Mouse (Mus musculus) left cerebral cortex, adult 18-20 months (tissue): ENCODE measurements around the gene Sun5. TPM values are rescaled to one million over a fixed set of nuclear protein-coding genes. Genes with fewer than 3 reads are reported as not detected.
A peak's percentile ranks its signal among the peaks of the same experiment; 100 is the strongest.
"Not testable (repeated sequence)": the region's sequence is repeated elsewhere in the genome, so short reads cannot be mapped to it uniquely, and the experiment has no call there.

Experiments
- DNase-seq, 2 experiments: peaks; one replicate each; pipeline ENCODE4 v3.0.0; 2021 to 2022; ENCODE audit warnings: low spot score in 2 of 2, mixed read lengths in 1 of 2
- long read RNA-seq, 2 experiments: library from polyadenylated mRNA; stranded (forward); transcript quantifications; one replicate each; pipeline ENCODE4 v2.0.0; 2021
- total RNA-seq, 2 experiments: library from RNA; stranded (reverse); gene quantifications; 2 replicates each; pipeline ENCODE4 v1.2.3; 2021

Sun5 gene
- total RNA-seq, result not detected
- long read RNA-seq, experiment 1, result 0 reads
- long read RNA-seq, experiment 2, result 0 reads

DNA sequence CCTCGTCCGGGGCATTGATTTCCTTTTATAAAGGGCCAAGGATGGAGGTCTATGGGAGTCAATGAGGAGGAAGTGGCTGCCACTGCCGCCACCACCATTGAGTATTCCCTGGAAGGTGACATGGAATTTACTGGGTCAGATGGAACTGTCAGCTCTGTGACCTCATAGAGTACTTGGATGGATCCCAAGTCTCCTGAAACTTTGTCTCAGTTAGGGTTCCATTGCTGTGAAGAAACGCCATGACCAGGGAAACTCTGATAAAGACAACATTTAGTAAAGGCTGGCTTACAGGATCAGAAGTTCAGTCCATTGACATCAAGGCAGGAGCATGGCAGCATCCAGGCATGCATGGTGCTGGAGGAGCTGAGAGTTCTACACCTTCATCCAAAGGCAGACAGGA is at the start of gene Sun5:
TSS of gene Sun5 (minus strand) at position 101 of the 400 bp plus-strand sequence.
- DNase-seq, result no peak

DNA sequence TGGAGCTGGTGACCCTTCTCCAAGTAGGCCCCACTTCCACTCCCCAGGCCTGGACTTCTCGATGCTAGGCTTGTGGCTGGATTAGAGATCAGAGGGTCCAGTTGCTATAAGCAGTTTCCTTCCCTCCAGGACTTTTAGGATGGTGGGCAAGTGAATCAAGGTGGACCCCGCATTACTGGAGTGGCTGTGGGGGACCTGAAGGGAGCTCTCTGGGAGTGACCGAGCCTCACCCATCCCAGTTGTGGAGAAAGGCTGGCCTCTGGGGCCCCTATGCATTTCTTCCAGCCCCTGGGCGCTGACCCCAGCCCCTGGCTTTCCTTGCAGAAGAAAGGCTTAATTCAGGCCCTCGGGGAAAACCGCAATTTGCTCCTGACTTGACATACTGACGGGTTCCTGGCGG is 47.0 kb upstream of the Sun5 start, which contains the start of gene Bpifb3:
TSS of gene Bpifb3 (plus strand) at position 301 of the 400 bp plus-strand sequence.
- DNase-seq, result no peak

- peak; percentile 5 to 20 for DNase-seq
Observed at GRCm38 (mm10) chr2:153914151-153914550, 43.3 kb upstream of the Sun5 start.

DNA sequence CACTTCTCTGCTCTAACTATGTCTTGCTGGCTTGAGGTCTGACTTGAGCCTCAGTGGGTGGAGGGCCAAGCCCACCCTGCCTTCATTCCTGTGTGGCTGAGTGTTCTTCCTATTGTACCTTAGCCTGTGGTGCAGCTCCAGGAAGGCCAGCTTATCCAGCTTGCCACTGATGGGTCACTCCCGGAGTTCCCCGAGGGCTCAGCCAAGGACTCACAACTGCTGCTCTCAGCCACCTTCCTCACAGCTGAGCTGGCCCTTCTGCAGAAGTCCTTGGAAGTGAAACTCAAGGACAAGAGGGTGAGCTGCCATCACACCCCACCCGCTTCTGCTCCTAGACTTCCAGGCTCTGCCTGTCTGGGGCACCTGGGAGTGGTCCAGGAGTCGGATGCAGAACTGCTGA is 35.7 kb upstream of the Sun5 start:
- DNase-seq, result no peak

DNA sequence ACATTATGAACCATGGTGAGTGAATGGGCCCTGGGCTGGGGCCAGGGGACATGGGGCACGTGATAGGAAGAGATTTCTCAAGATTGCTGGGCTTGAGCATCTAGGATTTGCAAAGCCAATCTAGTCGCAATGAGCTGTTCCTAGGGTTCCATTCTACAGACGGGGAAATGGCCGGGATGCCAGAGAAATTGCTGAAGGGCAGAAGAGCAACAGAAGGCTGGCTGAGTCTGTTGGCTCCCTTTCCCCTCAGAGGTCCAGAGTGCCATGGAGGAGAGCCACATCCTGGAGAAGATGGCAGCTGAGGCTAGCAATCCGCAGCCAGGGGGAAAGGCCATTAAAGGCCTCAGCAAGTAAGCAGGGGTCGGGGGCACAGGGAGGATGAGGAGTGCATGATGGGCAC is 31.8 kb upstream of the Sun5 start:
- DNase-seq, result no peak

DNA sequence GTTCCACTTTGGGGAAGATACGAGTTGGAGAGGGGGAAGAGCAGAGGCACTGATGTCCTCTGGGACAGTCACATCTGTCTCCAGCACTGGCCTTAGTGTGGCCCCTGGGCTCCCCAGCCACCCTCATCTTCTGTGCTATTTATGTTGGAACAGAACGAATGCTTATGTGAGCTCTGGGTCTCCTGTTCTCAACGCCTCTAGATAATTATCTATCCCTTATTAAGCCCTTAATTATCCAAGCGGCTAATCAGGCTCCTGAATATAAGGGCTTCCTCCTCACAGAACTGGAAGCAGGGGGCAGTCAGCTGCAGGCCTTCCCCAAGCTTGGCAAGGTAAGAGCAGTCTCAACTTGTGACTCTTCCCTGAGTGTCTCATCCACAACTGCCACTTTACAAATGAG is 29.2 kb upstream of the Sun5 start, which contains the start of gene Bpifb6:
TSS of gene Bpifb6 (plus strand) at position 301 of the 400 bp plus-strand sequence.
- no peak for DNase-seq

GRCm38 (mm10) chr2:153899111-153899510 is 28.2 kb upstream of the Sun5 start:
- DNase-seq, result no peak

DNA sequence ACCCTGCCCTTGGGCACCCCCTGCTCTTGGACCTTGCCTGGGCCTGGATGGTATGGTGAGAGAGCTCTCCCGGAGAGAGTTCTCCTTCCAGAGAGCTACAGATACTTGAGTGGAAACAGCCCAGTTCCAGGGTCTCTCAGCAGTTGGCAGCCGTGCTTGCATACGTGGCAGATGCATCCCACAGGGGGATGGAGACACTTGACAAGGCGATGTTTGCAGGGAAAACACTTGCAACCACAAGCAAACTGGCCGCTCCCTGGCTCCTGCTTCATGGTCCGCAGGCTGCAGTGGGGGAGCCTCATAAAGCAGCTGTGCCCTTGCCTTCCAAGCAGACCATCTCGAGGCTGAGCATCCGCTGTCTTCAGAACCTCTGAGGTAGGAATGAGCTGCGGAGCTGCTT is 3.9 kb upstream of the Sun5 start, which contains the start of gene Bpifb2:
TSS of gene Bpifb2 (plus strand) at position 301 of the 400 bp plus-strand sequence.
- DNase-seq, result no peak

GRCm38 (mm10) chr2:153861960-153862359 is 8.9 kb downstream of the Sun5 start:
- no peak for DNase-seq

DNA sequence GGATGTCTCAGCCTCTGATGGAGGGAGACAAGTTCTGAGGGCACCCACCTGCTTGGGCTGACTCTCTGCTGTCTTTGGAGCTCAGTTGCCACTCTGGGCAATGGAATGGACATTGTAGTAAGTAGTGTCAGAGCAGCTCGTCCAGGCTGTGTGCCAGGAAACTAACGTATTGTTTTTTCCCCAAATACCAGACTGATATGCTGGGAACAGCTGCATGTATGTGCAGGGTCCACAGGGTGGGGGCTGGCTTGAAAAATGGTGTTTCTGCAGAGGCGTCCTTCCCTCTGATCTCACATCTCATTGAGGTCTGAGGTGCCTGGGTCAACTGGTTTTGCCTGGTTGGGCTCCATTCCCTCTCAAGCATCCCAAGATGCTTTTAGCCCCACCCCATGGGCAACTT is 10.2 kb downstream of the Sun5 start:
- DNase-seq, result no peak

DNA sequence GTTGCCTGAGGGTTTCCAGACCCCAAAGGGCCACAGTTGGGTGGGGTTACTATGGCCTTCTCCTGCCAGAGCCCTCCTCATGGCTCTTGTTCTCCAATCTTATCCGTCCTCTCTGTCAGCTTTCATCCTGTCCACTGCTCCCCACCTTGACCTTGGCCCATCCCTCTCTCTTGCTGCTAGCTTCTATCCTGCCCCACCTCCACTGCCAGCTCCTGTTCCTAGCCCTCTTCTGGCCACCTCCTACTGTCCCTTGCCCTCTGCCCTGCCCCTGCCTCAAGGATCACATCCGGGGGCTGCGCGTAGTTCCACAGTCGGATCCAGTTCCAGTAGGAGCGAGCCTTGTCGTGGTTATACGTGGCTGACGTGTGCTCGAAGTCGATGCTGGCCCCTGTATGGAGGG is 10.6 kb downstream of the Sun5 start:
- DNase-seq, result no peak

GRCm38 (mm10) chr2:153859581-153859980 is 11.3 kb downstream of the Sun5 start:
- no peak for DNase-seq

GRCm38 (mm10) chr2:153853544-153853943 is 17.3 kb downstream of the Sun5 start:
- DNase-seq, result no peak

GRCm38 (mm10) chr2:153851030-153851360 is 19.9 kb downstream of the Sun5 start:
- DNase-seq, result peak; percentile 58 to 60

GRCm38 (mm10) chr2:153850351-153851029 is 20.4 kb downstream of the Sun5 start:
- no peak for DNase-seq

DNA sequence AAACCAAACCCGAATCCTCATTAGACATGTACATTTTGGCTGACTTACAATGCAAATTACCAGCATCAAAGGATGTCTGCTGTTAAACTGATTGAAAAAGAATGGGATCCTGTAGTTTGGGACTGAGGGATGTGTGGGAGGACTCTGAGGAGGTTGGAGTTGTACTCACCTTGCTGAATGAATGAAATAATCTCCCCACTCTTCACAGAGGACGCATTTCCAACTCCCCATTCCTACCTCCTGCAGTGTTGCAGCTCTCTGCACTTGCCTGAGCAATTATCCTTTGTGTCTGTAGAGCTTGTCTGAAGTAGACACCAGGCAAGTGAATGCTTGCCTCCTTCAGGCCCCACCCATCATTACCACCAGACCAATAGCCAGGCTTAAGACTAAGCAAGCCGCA is 22.5 kb downstream of the Sun5 start:
- no peak for DNase-seq

GRCm38 (mm10) chr2:153842854-153843253 is 28.0 kb downstream of the Sun5 start:
- DNase-seq, result no peak

DNA sequence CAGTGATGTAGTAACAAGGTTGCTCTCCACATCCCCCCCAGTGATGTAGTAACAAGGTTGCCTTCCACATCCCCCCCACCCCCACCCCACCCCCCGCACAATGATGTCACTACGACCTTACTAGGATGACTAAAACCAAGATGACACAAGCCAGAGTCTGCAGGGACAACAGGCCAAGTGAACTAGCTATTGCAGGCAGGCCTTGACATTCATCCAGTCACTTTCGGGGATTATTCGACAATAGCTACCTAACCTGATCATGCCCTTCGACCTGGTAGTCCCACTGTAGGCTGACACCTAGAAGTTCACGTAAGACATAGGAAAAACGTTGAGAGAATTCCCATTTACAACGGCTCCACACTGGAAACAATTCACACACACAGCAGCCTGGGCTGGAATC is 37.6 kb downstream of the Sun5 start:
- DNase-seq, result no peak

DNA sequence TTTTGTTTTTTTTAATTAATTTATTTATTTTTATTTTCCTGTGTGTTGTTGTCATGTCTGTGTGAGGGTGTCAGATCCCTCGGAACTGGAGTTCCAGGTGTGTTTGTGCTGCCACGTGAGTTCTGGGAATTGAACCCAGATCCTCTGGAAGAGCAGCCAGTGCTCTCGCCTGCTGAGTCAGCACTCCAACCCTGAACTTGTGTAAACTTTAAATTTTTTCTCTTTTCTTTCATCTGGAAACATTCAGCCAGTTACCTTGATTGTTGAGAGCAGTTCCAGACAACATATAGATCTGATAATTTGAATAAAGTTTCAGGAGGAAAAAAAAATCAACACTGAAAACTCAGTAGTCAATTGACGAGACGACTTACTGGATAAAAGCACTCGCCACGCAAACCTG is 42.2 kb downstream of the Sun5 start:
- no peak for DNase-seq

GRCm38 (mm10) chr2:153827171-153827830 is 43.6 kb downstream of the Sun5 start:
- DNase-seq, result no peak

DNA sequence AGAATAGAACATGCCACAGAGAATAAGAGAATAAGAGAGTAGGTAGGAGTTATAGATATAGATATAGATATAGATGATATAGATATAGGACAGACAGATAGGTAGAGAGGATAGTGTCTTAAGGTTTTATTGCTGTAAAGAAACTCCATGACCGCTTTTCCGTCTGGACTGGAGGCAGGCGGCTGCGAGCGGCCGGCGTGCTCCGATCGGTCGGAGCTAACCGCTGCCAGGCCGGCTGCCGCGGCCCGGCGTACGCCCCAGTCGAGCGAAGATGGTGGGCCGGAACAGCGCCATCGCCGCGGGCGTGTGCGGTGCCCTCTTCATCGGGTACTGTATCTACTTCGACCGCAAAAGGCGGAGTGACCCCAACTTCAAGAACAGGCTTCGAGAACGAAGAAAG is 45.0 kb downstream of the Sun5 start:
- not testable (repeated sequence) for DNase-seq

DNA sequence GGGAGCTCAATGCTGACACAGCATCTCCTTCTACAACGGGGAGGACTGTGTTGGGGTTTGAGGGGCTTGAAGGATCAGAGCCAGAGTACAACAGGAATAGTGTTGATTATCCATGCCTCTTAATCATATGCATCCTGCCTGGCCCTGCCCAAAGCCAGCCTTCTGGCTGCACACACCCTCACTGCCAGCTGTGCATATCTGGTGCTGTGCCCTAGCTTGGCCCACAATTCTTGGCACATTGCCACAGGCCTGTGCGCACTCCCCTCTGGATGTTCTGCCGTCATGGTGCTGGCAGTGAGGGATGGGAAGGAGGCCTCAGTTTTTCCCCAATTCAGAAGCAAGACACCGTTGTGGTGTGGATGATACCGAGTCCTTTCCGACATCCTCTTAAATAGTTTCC is 46.3 kb downstream of the Sun5 start:
- DNase-seq, result no peak
